Mouse (Mus musculus) kidney, adult 11 months (tissue): ENCODE measurements at regions not wholly inside any gene's neighbourhood (a gene's known extent, or its start where the extent isn't known, plus 50 kb on each side); places are given as distances from the start of the nearest gene placed in this dataset.

Experiments used
- DNase-seq: peaks from one replicate; pipeline ENCODE4 v3.0.0; 2022

DNA sequence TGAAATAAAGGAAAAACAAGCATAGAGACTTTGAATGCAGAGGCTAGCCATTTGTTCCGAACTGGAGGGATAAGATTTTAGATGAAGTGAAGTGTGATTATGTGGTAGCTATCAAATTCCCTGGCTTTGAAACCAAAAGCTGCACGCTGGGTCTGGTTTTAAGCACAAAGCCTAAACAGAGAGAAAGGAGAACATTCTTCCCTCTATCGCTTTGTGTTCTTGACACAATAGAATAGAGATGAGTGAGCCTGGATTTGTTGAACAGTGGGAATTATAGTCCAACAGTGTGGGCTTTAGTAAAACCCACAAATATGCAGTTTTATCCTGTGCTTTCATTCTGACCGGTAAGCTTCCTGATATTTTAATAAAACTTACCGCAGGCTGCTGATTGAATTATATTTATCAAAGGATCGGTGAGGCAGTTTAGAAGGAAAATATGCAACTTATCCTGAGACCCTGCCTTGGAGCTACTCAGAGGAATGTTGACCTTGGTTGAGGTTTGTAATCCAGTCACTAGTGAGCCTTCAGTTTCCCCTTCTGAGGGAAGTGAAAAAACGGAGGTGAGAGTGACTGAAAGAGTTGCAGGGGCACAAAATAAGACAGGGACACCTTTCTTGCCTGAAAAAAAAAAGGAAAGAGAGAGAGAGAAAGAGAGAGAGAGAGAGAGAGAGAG is 481.7 kb upstream of the Tenm4 start:
- no peak for DNase-seq

DNA sequence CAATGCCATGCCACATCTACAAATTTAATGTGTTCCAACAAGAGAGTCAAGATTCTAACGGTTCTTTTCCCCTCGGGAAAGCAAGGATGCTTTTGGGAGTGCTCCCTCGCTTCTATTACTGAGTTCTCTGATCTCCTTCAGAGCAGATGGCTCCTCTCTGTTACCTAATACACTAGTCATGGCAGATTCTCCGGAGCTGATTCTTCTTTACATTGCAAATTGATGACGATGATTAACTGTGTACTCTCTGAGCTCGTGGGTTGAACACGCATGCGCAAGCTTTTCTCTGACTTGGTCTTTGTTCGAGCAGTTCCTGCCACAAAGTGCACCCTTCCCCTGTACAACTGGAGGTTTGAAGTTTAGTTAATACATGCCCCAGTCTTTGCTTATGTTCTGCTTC is 471.5 kb upstream of the Tenm4 start:
- no peak for DNase-seq

DNA sequence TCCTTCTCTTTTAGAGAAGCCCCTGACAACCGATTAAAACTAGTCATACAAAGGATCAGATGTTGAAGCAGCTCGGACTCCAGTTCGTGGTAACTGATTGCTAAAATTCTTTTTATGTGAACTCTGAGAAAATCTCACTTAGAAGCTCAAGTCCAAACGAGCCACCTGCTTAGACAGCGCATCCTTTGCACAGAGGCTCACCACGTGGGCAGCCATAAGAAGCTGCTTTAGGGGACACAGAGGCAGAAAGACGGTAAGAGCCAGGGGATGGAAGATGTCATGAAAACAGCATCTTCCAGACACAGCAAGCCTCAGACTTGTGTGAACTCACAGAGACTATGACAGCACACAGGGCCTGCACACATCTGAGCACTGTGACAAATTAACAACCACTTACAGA is 461.0 kb upstream of the Tenm4 start:
- no peak for DNase-seq

DNA sequence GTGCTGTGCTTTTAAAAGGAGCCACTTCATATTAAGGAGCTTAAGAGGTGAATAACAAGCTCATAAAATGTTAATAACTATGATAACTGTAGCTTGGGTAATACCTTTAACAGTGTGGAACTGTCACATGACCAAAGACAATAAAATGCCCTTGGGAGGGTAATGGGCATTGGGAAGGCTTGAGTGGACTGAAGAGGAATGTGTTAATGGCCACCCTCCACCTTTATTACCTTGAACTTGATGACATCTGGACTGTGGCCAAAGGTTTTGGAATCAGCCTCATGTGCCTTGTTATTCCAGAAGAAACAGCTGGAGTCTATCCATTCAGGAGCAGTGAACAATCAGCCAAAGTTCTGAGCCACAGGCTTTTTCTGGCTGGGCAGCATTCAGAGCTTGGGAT is 451.0 kb upstream of the Tenm4 start:
- DNase-seq = peak; percentile 46

DNA sequence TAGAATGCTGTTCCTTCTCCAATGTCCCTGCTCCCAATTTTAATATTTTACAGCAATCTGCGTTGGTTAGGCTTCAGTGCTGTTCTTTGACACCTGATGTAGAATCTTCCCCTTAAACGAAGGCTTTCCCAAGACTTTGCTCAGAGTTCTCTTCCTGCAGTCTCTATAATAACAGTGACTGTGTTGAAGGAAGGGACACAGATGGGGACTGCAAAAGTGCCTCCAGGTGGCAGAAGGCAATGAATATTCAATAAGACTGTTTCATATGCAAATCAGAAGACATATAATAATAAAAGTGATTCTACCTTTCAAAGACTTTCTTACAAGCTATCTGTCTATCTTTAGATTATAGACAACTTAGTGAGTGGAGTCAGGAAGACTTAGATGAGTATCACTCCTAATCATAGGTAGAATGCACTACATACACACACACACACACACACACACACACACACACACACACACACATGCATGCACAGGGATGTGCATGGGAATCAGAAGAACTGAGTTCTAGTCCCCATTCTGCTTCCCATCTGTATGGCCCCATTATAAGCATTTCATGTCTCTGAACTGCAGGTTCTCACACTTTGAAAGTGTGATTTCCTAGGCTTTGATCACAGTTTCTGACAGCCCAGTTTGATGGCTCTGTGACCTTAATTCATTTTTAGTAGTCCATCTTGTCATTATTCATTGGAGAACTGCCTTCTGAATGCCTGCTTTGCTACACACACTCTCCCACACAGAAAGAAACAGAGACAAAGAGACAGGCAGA is 445.1 kb upstream of the Tenm4 start:
- no peak for DNase-seq

DNA sequence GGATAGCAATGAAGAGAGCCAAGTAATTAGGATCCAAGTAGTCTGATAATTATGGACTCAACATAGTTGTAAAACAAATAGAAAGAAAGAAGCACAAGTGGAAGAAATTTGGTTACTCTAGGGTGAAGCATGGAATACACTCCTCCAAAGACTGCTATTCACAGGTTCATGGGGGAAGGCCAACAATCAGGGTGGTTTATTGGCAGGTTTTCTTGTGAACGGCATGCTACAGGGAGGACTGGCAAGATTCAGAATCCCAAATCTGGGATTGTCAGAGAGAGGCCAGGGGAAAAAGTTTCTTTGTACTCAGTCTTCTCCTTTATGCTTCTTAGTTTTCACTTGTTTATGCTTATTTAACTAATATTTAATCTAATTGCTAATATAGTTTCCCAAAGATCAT is 437.2 kb upstream of the Tenm4 start:
- DNase-seq = no peak

DNA sequence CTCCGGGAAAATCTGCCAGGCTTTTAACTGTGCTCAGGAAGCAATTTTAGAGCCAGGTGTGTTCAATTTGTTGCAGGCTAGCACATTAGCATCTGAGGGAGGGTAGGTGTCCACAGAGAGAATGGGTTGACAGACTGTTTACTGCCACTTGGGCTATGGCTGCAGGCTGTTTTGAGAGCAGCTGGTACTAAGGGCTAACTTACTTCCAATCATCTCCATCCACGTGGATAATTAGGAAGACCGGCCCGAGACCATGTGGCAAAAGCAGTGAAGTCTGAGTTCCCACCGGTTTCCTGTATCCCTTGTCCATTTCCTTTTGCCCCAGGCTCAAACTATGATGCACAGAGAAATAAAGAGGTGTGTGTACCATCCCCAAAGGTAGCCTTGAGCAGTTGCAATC is 436.5 kb upstream of the Tenm4 start:
- DNase-seq = no peak

DNA sequence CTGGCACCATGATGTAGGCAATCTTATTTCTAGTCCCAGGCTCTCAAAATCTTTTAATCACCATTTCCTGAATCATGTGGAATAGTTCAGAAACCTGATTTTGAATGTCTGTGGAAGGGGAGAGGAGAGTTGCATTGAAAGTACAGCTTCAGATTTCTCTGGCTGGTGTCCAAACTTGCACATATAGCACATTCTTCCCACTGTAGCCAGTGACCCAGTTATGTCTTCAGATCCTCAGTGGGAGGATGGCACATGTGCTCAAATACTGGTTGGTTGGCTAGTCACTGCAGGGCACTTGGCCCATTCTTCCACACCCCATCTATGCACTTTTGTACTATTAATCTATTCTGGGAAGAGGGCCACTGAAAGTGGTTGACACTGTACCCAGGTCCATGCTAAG is 434.3 kb upstream of the Tenm4 start:
- DNase-seq = no peak

DNA sequence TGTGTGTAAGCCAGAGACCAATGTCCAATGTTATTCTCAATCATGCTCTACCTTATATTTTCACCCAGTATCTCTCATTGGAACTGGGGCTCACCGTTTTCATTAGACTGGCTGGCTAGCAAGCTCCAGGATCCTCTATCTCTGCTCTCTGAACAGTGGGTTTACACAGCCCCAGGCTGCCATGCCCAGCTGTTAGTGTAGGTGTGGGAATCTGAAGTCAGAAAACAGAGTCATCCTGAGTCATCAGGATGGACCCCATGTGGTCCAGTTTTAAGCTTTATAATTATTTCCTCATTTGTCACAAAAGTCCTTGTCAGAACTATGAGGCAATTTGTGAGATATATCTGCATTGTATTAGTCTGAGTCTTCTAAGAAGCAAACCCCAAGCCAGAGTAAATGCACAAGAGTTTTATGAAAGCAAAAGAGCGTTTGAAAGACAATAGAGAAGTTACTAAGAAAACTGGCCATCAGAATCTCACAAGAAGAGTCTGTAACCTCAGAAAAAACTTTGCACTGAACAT is 432.3 kb upstream of the Tenm4 start:
- DNase-seq = no peak

DNA sequence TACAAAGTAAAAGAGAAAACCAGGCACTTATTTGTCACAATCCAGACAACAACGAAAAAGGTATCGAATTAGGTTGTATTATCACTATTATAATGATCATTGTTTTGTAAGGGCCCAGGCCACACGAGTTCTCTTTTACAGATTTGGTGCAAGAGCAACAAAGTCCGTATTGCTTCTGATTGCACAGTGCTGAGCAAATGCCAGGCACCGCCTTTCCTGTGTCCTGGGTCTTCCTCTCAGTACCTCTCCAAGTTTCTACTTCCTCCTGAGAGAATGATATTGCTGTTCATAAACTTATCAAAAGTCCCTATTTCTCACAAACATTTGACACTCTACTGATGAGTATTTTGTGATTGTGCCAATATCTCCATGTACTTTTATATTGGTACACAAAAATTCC is 431.3 kb upstream of the Tenm4 start:
- DNase-seq = no peak

DNA sequence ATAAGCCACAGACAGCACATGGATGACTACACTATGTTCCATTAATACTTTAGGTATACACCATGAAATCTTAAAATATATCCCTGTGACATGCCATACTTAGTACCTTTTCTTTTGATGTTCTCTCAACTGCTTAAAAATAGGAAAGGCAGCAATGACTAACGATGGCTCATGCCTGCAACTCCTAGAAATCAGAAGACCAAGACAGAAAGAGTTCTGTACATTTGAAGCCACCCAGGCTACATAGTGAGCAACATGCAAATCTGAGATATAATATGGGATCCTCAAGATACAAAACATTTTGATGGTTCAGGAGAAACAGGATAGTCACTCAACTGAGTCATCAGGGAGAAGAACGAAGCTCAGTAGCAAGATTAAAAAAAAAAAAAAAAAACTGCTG is 412.7 kb upstream of the Tenm4 start:
- no peak for DNase-seq

DNA sequence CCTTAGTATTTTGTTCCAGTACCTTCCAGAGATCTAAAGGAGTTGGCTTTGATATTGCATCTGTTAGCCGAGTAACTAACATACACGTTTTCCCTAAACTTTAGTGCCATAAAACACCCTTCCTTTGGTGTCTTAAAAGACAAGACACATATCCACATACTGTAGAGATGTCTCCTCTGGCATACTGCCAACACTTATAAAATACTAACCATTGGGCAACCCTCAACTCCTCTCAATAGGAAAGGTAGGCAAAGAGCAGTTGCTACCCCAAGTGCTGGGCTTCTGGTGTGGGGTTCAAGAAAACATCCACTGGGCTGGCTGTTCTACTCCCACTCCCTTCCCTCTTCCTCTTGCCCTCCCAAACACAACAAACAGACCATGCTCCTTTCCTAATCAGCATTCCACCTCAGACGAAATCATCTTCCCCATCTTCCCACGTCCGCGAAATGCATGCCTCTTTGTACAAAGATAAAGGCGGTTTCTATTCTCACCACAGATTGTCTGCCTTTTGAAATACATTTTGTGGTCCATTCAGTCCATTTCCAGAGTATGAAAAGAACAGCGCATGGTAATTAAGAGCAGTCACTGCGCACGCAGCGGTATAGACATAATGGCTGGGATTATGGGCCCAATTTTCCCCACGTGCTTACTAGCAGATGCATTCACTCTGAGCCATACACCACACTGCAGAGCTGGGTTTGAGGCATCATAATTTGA is 409.9 kb upstream of the Tenm4 start:
- no peak for DNase-seq

DNA sequence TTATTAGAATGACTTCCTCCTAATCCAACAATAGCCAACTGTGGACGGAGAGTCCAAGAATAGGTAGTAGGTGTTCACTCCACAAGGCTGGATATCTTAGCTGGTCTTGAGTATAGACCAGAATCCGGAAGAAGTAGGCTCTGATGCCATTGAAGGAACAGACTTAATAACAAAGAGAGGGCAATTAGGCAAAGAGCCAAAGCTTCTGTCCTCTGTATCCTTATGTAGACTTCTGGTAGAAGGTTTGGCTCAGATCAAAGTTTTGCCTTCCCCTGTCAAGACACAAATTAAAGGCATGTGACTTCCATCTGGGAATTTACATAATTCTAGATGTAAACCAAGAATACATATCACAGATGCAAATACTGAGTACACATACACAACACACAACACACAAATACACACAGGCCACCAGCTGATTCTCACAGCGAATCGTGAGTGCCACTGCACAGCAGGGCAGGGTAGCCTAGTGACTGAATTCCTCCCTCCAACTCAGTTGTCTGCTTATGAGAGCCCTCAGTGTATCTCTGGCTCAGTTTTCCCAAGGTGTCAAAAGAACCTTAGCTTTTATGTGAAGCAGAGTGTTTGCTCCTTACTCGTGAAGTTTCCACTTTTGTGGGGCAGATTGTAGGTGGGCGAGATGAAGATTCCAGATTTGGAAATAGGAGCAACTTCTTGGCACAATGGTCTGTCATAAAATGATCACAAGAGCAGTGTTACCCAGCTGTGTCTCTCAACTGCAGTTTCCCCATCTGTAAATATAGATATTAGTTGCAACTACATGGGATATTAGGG is 404.5 kb upstream of the Tenm4 start:
- no peak for DNase-seq

DNA sequence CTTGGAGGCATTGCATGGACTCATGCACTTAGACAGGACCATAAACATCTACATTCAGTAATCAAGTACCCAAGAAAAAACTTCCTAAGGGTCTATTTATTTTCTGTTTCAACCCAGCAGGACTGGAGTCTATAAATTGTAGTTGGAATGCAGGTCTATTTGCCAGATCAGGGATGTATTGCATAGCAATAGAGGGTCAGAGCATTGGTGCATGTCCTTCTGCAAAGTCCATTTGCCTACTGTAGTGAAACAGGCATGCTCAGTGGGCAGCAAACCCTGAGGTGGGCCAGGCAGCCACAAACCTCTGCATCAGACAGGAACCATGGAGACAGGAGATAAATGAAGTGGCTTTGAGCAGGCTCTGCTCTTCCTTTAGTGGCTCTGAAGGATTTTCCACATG is 386.5 kb upstream of the Tenm4 start:
- no peak for DNase-seq

DNA sequence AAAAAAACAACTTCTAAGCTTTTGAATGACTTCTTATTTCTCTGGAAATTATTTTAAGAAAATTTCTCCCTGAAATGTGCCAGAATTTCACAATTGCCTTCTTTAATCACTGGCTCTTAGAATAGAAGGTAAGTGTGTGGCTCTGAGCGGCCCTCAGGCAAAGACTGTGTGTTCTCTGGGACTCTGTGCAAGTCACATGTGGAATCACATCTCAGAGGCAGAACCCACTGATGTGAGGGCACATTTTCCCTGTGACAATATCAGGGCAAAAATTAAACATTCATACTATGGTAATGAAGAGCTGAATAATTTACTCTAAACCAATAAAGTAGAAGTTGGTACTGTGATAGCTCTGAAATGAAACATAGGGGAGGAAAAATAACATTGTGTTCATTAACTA is 383.5 kb upstream of the Tenm4 start:
- DNase-seq = peak; percentile 8

DNA sequence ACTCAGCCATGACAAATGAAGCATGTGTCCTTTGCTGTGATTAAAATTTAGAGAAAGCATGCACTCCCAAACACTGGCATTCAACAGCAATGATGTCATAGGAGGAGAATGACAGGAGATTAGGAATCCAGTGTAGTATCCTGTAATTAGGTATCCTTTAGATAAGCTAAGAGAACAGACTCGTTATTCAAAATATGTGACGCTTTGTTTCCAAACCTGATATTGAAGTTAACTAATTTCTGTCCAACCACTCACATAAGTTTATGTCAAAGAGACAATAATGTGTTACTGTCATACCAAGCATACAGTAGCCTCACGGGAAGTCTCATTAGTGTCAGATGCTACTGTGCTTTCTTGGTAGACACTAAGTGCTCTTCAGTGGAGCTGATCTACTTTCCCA is 383.1 kb upstream of the Tenm4 start:
- no peak for DNase-seq

DNA sequence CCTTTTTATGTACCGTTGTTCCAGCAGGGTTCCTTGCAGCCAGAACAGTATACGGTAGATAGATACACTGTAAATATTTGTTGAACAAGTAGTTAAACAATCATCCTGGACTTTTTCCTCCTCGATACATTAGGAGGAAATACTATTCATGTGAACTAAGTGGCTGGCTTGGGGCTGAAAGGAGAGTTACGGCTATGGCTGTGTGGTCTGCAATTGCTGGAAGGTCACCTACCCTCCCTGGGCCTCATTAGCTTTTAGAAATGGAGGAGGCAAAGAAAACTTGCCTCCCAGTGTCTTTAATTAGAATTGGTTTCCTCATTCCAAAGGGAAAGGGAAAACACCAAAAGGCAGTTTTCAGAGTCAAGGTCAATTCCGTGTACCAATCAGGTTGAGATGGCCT is 381.6 kb upstream of the Tenm4 start:
- DNase-seq = peak; percentile 12

DNA sequence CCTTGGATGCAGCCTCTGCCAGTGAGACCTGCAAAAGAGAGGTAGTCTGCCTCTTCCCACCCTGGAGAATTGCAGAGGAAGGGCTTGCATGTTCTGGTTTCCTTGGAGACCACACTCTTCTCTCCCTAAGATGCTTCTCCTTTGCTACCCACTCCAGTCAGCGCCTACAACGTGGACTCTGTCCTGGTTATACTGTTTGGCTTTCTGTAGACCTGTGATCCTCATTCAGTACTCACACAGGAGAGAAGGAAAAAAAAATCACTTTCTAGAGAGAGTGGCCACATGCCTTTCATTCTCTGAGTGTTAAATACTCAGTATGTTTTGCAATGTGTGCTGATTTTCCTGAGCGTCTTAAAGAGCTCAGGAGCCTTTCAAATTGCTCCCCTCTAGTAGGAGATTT is 372.0 kb upstream of the Tenm4 start:
- DNase-seq = no peak

DNA sequence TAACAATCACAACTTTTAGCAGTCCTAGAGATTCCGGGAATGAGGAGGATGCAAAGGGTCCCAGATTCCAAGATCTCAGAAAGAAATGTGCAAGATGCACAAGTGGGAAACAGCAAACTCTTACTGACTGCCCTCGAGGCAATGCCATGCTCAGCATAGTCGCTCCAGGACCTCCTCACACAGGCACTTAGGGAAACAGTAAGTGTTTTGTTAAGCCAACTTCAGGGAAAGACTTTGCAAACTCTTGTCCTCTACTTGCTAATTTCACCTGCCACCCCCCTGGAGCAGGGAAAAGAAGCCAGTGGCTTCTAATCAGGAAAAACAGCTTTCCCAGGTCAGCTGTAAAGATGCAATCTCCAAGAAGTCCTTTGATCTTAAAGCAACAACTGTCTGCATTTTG is 361.4 kb upstream of the Tenm4 start:
- no peak for DNase-seq

DNA sequence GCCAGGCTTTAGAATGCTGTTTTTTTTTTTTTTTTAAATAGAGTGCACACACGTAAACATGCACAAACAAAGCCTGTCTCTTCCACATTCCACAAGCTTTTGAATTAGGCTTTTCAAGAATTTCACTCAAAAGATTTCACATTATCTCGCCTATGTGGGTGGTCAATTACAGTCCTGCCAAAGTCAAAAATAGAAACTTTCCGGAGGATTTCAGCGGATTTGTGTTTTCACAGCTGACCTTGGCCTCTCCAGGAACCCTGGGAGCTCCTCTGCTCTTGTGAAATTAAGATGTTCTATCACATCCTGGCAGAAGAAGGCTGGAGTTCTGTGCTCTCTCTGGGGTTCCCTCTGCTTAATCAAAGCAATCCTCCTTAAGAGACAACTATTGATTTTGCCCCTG is 360.9 kb upstream of the Tenm4 start:
- DNase-seq = no peak

DNA sequence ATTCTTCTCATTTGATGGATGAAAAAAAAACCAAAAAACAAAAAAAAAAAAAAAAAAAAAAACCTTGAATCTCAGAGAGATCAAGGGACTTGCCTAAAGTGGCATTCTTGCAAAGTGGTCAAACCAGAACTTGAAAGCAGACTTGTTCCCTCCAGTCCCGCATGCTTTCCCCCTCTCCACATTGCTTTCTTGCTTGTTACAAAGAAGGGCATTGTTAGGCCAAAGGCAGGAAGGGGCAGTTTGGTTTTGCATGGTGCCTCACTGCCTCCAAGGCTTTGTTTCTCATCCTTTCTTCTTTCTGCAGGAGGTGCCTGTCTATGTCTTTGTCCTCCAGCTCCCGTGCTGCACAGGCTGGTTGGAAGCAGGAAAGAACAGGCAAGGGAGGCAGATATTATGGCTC is 356.2 kb upstream of the Tenm4 start:
- DNase-seq = no peak

DNA sequence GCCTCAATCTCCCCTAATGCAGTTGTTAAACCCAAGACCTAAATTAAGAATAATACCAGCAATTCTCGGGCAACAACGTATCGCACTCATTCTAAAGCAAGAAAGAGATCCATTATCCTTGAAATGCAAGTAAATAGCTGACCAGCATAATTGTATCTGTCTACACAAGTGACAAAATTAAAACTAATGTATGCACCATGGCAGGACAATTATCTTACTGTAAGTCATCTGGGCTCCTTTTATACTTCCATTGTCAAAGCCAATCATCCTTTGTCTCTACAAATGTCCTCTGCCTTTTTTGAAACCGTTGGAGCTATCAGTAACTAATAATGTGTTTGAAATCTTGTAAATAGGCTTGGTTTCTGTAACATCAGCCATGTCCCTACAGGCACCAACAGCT is 347.5 kb upstream of the Tenm4 start:
- DNase-seq = no peak

DNA sequence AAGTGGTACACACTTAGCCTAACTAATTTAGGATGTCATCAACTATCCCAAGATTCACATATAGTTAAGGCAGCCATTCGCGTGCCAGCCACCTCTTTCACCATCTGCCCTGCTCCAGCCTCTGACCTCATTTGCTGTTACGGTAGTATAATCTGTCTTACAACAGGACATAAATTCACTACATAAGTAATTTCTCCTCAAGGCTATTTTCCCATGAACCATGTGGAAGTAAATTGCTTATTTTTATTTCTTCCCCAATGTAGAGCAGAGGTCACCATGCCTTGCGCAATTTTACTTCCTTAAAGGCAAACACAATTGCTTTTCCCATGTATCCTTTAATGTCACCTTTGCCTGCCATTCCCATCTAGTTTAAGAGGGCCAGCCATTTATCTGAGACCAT is 341.2 kb upstream of the Tenm4 start:
- no peak for DNase-seq
